Mouse (Mus musculus): ENCODE measurements around the gene Rhoh.

GRCm38 (mm10) chr5:65875269-65875668 lies 14.3 kb downstream of the Rhoh start:
- TF ChIP-seq EP300 (IDR thresholded peaks at IDR 0.05; ENCODE audit: insufficient read depth, low read depth, low read length) (no peak), CTCF (IDR thresholded peaks at IDR 0.05) (no peak), POLR2A (IDR thresholded peaks at IDR 0.05; ENCODE audit: insufficient read depth, low read depth, low read length) (no peak)
